Mouse (Mus musculus): Measurements from ENCODE around the gene Pkm.

DNA sequence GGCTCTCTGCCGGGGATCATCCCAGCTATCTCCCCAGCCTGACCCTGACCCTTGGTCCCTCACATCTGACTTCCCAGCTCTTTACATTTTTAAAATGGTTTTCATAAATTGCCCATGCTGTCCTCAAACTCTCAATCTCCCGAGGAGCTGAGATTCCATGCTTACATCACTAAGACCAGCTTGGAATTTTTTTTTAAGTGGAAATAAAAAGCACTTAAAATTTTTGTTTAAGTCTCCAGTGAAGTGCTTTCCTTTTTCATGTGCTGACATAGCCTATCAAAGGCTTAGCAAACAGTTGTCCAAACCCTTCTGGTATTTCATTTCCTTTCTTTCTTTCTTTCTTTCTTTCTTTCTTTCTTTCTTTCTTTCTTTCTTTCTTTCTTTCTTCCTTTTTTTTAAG lies 27.9 kb downstream of the Pkm start:
- TF ChIP-seq CTCF (conservative IDR thresholded peaks at IDR 0.05; ENCODE audit: insufficient read depth, insufficient read length, low read depth, low read length), result no peak
- no peak for TF ChIP-seq POLR2A (IDR thresholded peaks at IDR 0.05; ENCODE audit: low read depth, low read length)
